Mouse (Mus musculus): ENCODE results near the gene Hspa12a. TPM values are rescaled to one million over a fixed set of nuclear protein-coding genes. Genes with fewer than 3 reads are reported as not detected.

Hspa12a gene
- polyA plus RNA-seq, 1 experiment from 2014 or later: 31.9 TPM

- ATAC-seq (ENCODE audit: low FRiP score, low TSS enrichment): no peak
- WGBS: 78% methylated on average over 1 of the region's 1 CpGs
- H3K36me3 ChIP-seq (ENCODE audit: control insufficient read depth, insufficient read depth, low read length): peaks cover 12% of the 10 kb centered on the region
- DNase-seq: no peak
- H3K9me3 ChIP-seq (ENCODE audit: control insufficient read depth, low read length): no peaks in the 10 kb centered on the region; the same call in 1 of the 2 replicates
- no peak overlapping the region for H3K4me2 ChIP-seq (ENCODE audit: low read length)
- no peak overlapping the region for H3K4me3 ChIP-seq (replicated peaks; ENCODE audit: low read depth, low read length)
- no peak overlapping the region for H3K27ac ChIP-seq (replicated peaks; ENCODE audit: low read depth, low read length)
- H3K9ac ChIP-seq (replicated peaks; ENCODE audit: low read length): no peak overlapping the region
- H3K4me1 ChIP-seq (ENCODE audit: control insufficient read depth, insufficient read depth, low read length): peaks cover 4% of the 10 kb centered on the region
- no peaks in the 10 kb centered on the region for H3K27me3 ChIP-seq (ENCODE audit: control insufficient read depth, insufficient read depth, low read length)
Observed at GRCm38 (mm10) chr19:58824316-58824715, 119.1 kb downstream of the Hspa12a start.

- Histone ChIP-seq H3K9ac (replicated peaks; ENCODE audit: low read length) (no peak overlapping the region), H3K4me1 (ENCODE audit: control insufficient read depth, insufficient read depth, low read length) (peaks cover 4% of the 10 kb centered on the region), H3K4me2 (ENCODE audit: low read length) (no peak overlapping the region), H3K4me3 (replicated peaks; ENCODE audit: low read depth, low read length) (no peak overlapping the region), H3K36me3 (ENCODE audit: control insufficient read depth, insufficient read depth, low read length) (peaks cover 15% of the 10 kb centered on the region), H3K9me3 (ENCODE audit: control insufficient read depth, low read length) (no peaks in the 10 kb centered on the region; the same call in 1 of the 2 replicates), H3K27ac (replicated peaks; ENCODE audit: low read depth, low read length) (no peak overlapping the region), H3K27me3 (ENCODE audit: control insufficient read depth, insufficient read depth, low read length) (no peaks in the 10 kb centered on the region)
- no peak for ATAC-seq (ENCODE audit: low FRiP score, low TSS enrichment)
- DNase-seq: no peak
- WGBS: 79% methylated on average over 3 of the region's 3 CpGs
Observed at GRCm38 (mm10) chr19:58823301-58823700, 120.2 kb downstream of the Hspa12a start.

GRCm38 (mm10) chr19:58822454-58823200 lies 120.8 kb downstream of the Hspa12a start:
- no peak for DNase-seq
- Histone ChIP-seq H3K27me3 (ENCODE audit: control insufficient read depth, insufficient read depth, low read length) (no peaks in the 10 kb centered on the region), H3K4me3 (replicated peaks; ENCODE audit: low read depth, low read length) (no peak overlapping the region), H3K36me3 (ENCODE audit: control insufficient read depth, insufficient read depth, low read length) (peaks cover 17% of the 10 kb centered on the region), H3K4me1 (ENCODE audit: control insufficient read depth, insufficient read depth, low read length) (peaks cover 4% of the 10 kb centered on the region), H3K4me2 (ENCODE audit: low read length) (no peak overlapping the region), H3K9me3 (ENCODE audit: control insufficient read depth, low read length) (no peaks in the 10 kb centered on the region; the same call in 1 of the 2 replicates), H3K27ac (replicated peaks; ENCODE audit: low read depth, low read length) (no peak overlapping the region), H3K9ac (replicated peaks; ENCODE audit: low read length) (no peak overlapping the region)
- 64% methylated on average over 20 of the region's 20 CpGs for WGBS
- ATAC-seq (ENCODE audit: low FRiP score, low TSS enrichment): no peak; the same call in 1 of the 2 replicates

GRCm38 (mm10) chr19:58818571-58819415 lies 124.7 kb downstream of the Hspa12a start:
- 86% methylated on average over 14 of the region's 14 CpGs for WGBS
- ATAC-seq (ENCODE audit: low FRiP score, low TSS enrichment): no peak
- Histone ChIP-seq H3K36me3 (ENCODE audit: control insufficient read depth, insufficient read depth, low read length) (peaks cover 13% of the 10 kb centered on the region), H3K4me3 (replicated peaks; ENCODE audit: low read depth, low read length) (no peak overlapping the region), H3K9ac (replicated peaks; ENCODE audit: low read length) (no peak overlapping the region), H3K4me1 (ENCODE audit: control insufficient read depth, insufficient read depth, low read length) (peaks cover 4% of the 10 kb centered on the region), H3K27ac (replicated peaks; ENCODE audit: low read depth, low read length) (no peak overlapping the region), H3K9me3 (ENCODE audit: control insufficient read depth, low read length) (no peaks in the 10 kb centered on the region), H3K4me2 (ENCODE audit: low read length) (no peak overlapping the region), H3K27me3 (ENCODE audit: control insufficient read depth, insufficient read depth, low read length) (no peaks in the 10 kb centered on the region)
- DNase-seq: no peak

- H3K4me3 ChIP-seq (replicated peaks; ENCODE audit: low read depth, low read length): no peak overlapping the region
- H3K9ac ChIP-seq (replicated peaks; ENCODE audit: low read length): no peak overlapping the region
- no peaks in the 10 kb centered on the region for H3K27me3 ChIP-seq (ENCODE audit: control insufficient read depth, insufficient read depth, low read length)
- no peak overlapping the region for H3K27ac ChIP-seq (replicated peaks; ENCODE audit: low read depth, low read length)
- WGBS: 81% methylated on average over 11 of the region's 11 CpGs
- no peaks in the 10 kb centered on the region for H3K4me1 ChIP-seq (ENCODE audit: control insufficient read depth, insufficient read depth, low read length)
- H3K36me3 ChIP-seq (ENCODE audit: control insufficient read depth, insufficient read depth, low read length): peaks cover 13% of the 10 kb centered on the region
- H3K9me3 ChIP-seq (ENCODE audit: control insufficient read depth, low read length): no peaks in the 10 kb centered on the region
- no peak for ATAC-seq (ENCODE audit: low FRiP score, low TSS enrichment)
- no peak overlapping the region for H3K4me2 ChIP-seq (ENCODE audit: low read length)
- no peak for DNase-seq
Observed at GRCm38 (mm10) chr19:58817398-58817797, 126.1 kb downstream of the Hspa12a start.

GRCm38 (mm10) chr19:58816453-58817041 lies 126.9 kb downstream of the Hspa12a start:
- no peak for DNase-seq
- no peaks in the 10 kb centered on the region for H3K4me1 ChIP-seq (ENCODE audit: control insufficient read depth, insufficient read depth, low read length)
- H3K4me2 ChIP-seq (ENCODE audit: low read length): no peak overlapping the region
- no peak for ATAC-seq (ENCODE audit: low FRiP score, low TSS enrichment)
- no peaks in the 10 kb centered on the region for H3K27me3 ChIP-seq (ENCODE audit: control insufficient read depth, insufficient read depth, low read length)
- H3K9me3 ChIP-seq (ENCODE audit: control insufficient read depth, low read length): no peaks in the 10 kb centered on the region
- 85% methylated on average over 17 of the region's 17 CpGs for WGBS
- no peak overlapping the region for H3K4me3 ChIP-seq (replicated peaks; ENCODE audit: low read depth, low read length)
- H3K36me3 ChIP-seq (ENCODE audit: control insufficient read depth, insufficient read depth, low read length): peaks cover 13% of the 10 kb centered on the region
- H3K9ac ChIP-seq (replicated peaks; ENCODE audit: low read length): no peak overlapping the region
- no peak overlapping the region for H3K27ac ChIP-seq (replicated peaks; ENCODE audit: low read depth, low read length)

- ATAC-seq (ENCODE audit: low FRiP score, low TSS enrichment) (no peak), DNase-seq (no peak)
- Histone ChIP-seq H3K27me3 (ENCODE audit: control insufficient read depth, insufficient read depth, low read length) (no peaks in the 10 kb centered on the region), H3K4me3 (replicated peaks; ENCODE audit: low read depth, low read length) (no peak overlapping the region), H3K4me1 (ENCODE audit: control insufficient read depth, insufficient read depth, low read length) (no peaks in the 10 kb centered on the region), H3K9me3 (ENCODE audit: control insufficient read depth, low read length) (no peaks in the 10 kb centered on the region), H3K36me3 (ENCODE audit: control insufficient read depth, insufficient read depth, low read length) (peaks cover 13% of the 10 kb centered on the region), H3K9ac (replicated peaks; ENCODE audit: low read length) (no peak overlapping the region), H3K4me2 (ENCODE audit: low read length) (no peak overlapping the region), H3K27ac (replicated peaks; ENCODE audit: low read depth, low read length) (no peak overlapping the region)
- WGBS: 85% methylated on average over 13 of the region's 13 CpGs
Observed at GRCm38 (mm10) chr19:58815179-58815922, 128.1 kb downstream of the Hspa12a start.

- no peak for DNase-seq
- WGBS: 79% methylated on average over 5 of the region's 5 CpGs
Observed at GRCm38 (mm10) chr19:58810536-58810935, 132.9 kb downstream of the Hspa12a start.

More at GRCm38 (mm10) chr19:58810536-58810935, 132.9 kb downstream of the Hspa12a start:
- no peaks in the 10 kb centered on the region for H3K9me3 ChIP-seq (ENCODE audit: control insufficient read depth, low read length)
- ATAC-seq (ENCODE audit: low FRiP score, low TSS enrichment): no peak
- H3K4me2 ChIP-seq (ENCODE audit: low read length): no peak overlapping the region
- no peaks in the 10 kb centered on the region for H3K36me3 ChIP-seq (ENCODE audit: control insufficient read depth, insufficient read depth, low read length)
- no peaks in the 10 kb centered on the region for H3K4me1 ChIP-seq (ENCODE audit: control insufficient read depth, insufficient read depth, low read length)
- no peak overlapping the region for H3K9ac ChIP-seq (replicated peaks; ENCODE audit: low read length)
- H3K27me3 ChIP-seq (ENCODE audit: control insufficient read depth, insufficient read depth, low read length): no peaks in the 10 kb centered on the region
- no peak overlapping the region for H3K4me3 ChIP-seq (replicated peaks; ENCODE audit: low read depth, low read length)
- no peak overlapping the region for H3K27ac ChIP-seq (replicated peaks; ENCODE audit: low read depth, low read length)
